Mouse (Mus musculus) thymus, adult 2 months (tissue): ENCODE data around the gene H2al1f.
"Not testable (repeated sequence)": the region's sequence is repeated elsewhere in the genome, so short reads cannot be mapped to it uniquely, and the experiment has no call there.

ENCODE experiments used
- CTCF ChIP-seq: fragments of 200-500 bp; IDR thresholded peaks from 2 replicates; pipeline ENCODE4 v1.5.1; 2012; ENCODE audit warnings: mild to moderate bottlenecking, control low read depth, low read length, moderate library complexity, borderline replicate concordance; ENCODE audit not compliant: control insufficient read depth, poor library complexity, insufficient read depth; ENCODE audit errors: extremely low read depth
- POLR2A ChIP-seq: fragments of 200-500 bp; IDR thresholded peaks from 2 replicates; pipeline ENCODE4 v1.6.1; 2012; ENCODE audit warnings: mild to moderate bottlenecking, low read length, control low read depth, moderate library complexity; ENCODE audit not compliant: control insufficient read depth, poor library complexity, insufficient read depth; ENCODE audit errors: extremely low read depth

- not testable (repeated sequence) for TF ChIP-seq CTCF, POLR2A
Observed at GRCm38 (mm10) chrX:11302132-11302531, 12.8 kb upstream of the H2al1f start, which contains the start of gene H2al1b.
